Mouse (Mus musculus) embryonic facial prominence, embryonic 12.5 days (tissue): ENCODE results near the gene Nacc1. TPM values are rescaled to one million over a fixed set of nuclear protein-coding genes. Genes with fewer than 3 reads are reported as not detected.

Source experiments
- ATAC-seq: fragments of 200-750 bp; cut with Nextera tagmentation; 2 replicates; pipeline ENCODE4 v1.8.0; 2017; ENCODE audit not compliant: insufficient number of reproducible peaks, insufficient read depth, low FRiP score, low TSS enrichment
- H3K27ac ChIP-seq: fragments of 300-500 bp; sonication (generic); 2 replicates; pipeline ENCODE4 v1.5.1; 2016; ENCODE audit warnings: mild to moderate bottlenecking
- H3K27me3 ChIP-seq: fragments of 300-500 bp; sonication (generic); 2 replicates; pipeline ENCODE4 v1.6.1; 2016; ENCODE audit warnings: mild to moderate bottlenecking, moderate library complexity
- H3K36me3 ChIP-seq: fragments of 300-500 bp; sonication (generic); 2 replicates; pipeline ENCODE4 v1.6.1; 2016; ENCODE audit warnings: mild to moderate bottlenecking
- H3K4me1 ChIP-seq: fragments of 300-500 bp; sonication (generic); 2 replicates; pipeline ENCODE4 v1.6.1; 2016
- H3K4me2 ChIP-seq: fragments of 300-500 bp; sonication (generic); replicated peaks from 2 replicates; pipeline ENCODE4 v1.6.1; 2016; ENCODE audit warnings: mild to moderate bottlenecking, moderate library complexity
- H3K4me3 ChIP-seq: fragments of 300-500 bp; sonication (generic); 2 replicates; pipeline ENCODE4 v1.5.1; 2016; ENCODE audit warnings: mild to moderate bottlenecking
- H3K9ac ChIP-seq: fragments of 300-500 bp; sonication (generic); 2 replicates; pipeline ENCODE4 v1.6.1; 2016; ENCODE audit warnings: mild to moderate bottlenecking, moderate library complexity
- H3K9me3 ChIP-seq: fragments of 300-500 bp; sonication (generic); 2 replicates; pipeline ENCODE4 v1.6.1; 2016; ENCODE audit warnings: mild to moderate bottlenecking, moderate library complexity
- WGBS: fragments of 180-500 bp; shearing (Covaris S2); methylation state at CpG from one replicate; pipeline ENCODE4 v1.1.7; 2016; 5-methylcytosine and 5-hydroxymethylcytosine counted together
- polyA plus RNA-seq: library from polyadenylated mRNA; unstranded; fragments of >200 nt; fragmentation: Nextera tagmentation; extraction: Ambion mirVana; gene quantifications from 2 replicates; pipeline ENCODE4 v1.2.1, GENCODE M21; 2016

Nacc1 gene
- polyA plus RNA-seq, 1 experiment from 2014 or later = 20.8 TPM

DNA sequence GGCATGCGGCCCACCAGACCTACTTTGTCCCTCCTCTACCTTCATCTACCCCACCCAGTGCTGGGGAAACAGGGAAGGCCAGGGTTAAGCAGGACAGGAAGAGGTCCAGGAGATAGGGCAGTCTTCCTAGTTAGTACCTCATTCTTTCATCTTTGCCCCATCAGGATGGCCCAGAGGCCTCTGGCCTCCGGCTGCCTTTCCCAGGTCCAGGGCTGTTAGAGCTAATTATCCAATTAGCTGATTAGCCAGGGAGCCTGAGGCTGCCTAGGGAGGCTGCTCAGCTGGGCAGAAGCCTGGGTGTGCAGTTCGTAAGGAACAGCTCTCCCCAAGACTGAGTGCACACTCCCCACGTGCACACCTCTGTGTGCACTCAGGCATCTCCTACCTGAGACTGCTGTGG is 25.7 kb upstream of the Nacc1 start:
- Histone ChIP-seq H3K4me2 (no peak overlapping the region; the same call in 1 of the 2 replicates), H3K9me3 (no peaks in the 10 kb centered on the region), H3K36me3 (peaks cover 14% of the 10 kb centered on the region; the same call in 1 of the 2 replicates), H3K4me3 (no peak overlapping the region), H3K27ac (peak overlapping the region; percentile 97), H3K9ac (peak overlapping the region; percentile 11; the same call in 1 of the 2 replicates), H3K27me3 (peaks cover 38% of the 10 kb centered on the region), H3K4me1 (peaks cover 70% of the 10 kb centered on the region)
- no peak for ATAC-seq
- 31% methylated on average over 4 of the region's 4 CpGs for WGBS

GRCm38 (mm10) chr8:84712759-84713120 is 25.1 kb upstream of the Nacc1 start:
- Histone ChIP-seq H3K9ac (0 out of 2 replicates have a peak overlapping the region, but pooled peaks have one; percentile 27), H3K9me3 (no peaks in the 10 kb centered on the region), H3K4me3 (no peak overlapping the region), H3K4me2 (peak overlapping the region; percentile 15; the same call in 1 of the 2 replicates), H3K27ac (peak overlapping the region; percentile 97), H3K4me1 (peaks cover 77% of the 10 kb centered on the region), H3K27me3 (peaks cover 43% of the 10 kb centered on the region), H3K36me3 (peaks cover 17% of the 10 kb centered on the region)
- peak; percentile 23; the same call in 1 of the 2 replicates for ATAC-seq
- 17% methylated on average over 3 of the region's 3 CpGs for WGBS

DNA sequence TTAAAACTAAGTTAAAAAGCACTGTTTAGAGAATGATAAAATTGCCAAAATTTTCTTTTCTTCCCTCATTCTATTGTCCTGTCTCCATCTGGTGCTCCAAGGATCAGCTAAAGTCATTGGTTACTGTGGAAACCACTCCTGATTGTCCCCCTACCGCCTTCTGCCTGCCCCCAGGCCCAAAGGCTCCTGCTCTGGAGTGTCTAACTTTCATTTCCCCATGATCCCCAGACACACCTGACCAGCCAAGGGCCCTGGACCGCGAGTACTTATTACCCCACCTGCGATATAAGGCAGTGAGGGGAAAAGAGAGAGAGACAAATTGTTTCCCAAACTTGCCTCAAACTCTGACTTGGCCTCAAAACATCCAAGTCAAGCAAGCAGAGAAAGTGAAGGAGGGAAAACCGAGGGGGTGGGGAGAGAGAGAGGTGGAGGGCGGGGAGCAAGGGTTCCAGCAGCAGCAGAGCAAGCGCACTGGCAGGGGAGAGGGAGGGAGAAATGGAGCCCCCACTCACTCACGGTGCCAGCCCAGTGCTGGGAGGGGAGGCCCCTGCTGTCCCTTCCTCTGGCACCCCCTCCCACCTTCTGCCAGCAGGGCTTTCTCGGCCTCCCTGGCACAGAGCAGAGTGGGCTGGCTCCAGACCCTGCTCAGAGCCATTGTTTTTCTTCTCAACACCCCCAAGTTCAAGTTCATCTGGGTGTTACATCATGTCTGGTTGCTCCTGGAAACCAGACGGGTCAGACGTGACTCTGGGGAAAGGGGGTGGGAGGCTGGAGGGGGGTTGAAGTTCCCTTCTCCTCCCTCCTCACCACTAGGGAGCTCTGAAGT is 24.5 kb upstream of the Nacc1 start:
- H3K4me1 ChIP-seq = peaks cover 81% of the 10 kb centered on the region
- H3K9ac ChIP-seq = peak overlapping the region; percentile 27; the same call in 1 of the 2 replicates
- H3K4me3 ChIP-seq = 0 out of 2 replicates have a peak overlapping the region, but pooled peaks have one; percentile 1
- H3K4me2 ChIP-seq = peak overlapping the region; percentile 30; the same call in 1 of the 2 replicates
- peaks cover 16% of the 10 kb centered on the region for H3K36me3 ChIP-seq
- 8% methylated on average over 10 of the region's 11 CpGs for WGBS
- no peaks in the 10 kb centered on the region for H3K9me3 ChIP-seq
- peaks cover 45% of the 10 kb centered on the region for H3K27me3 ChIP-seq
- ATAC-seq = peak; percentile 82
- peak overlapping the region; percentile 97 for H3K27ac ChIP-seq

DNA sequence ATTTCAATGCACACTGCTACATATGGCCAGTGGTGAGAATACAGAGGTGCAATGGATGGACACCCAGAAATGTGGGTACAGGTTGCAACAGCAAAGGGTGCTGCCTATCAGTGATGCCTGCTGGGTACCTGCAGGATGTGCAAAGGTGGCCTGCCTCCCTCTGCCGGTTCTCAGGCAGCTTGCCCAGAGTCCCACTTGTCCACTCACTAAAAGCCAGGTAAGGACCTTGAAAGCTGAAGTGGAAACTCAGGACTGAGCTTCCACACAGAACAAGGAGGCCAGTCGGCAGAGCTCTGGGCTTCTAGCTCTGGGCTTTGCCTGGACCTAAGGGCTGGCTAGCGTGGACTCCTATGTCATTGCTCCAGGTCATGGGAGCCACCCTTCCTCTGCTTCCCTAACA is 23.6 kb upstream of the Nacc1 start:
- Histone ChIP-seq H3K27me3 (peaks cover 48% of the 10 kb centered on the region), H3K9me3 (no peaks in the 10 kb centered on the region), H3K4me1 (peaks cover 82% of the 10 kb centered on the region), H3K27ac (peak overlapping the region; percentile 97), H3K9ac (peak overlapping the region; percentile 4; the same call in 1 of the 2 replicates), H3K4me2 (no peak overlapping the region), H3K4me3 (no peak overlapping the region), H3K36me3 (peaks cover 11% of the 10 kb centered on the region)
- no peak for ATAC-seq
- WGBS = 44% methylated on average over 3 of the region's 3 CpGs

- 100% methylated on average over 1 of the region's 1 CpGs for WGBS
- H3K4me2 ChIP-seq = no peak overlapping the region
- no peak overlapping the region for H3K9ac ChIP-seq
- no peak for ATAC-seq
- H3K9me3 ChIP-seq = no peaks in the 10 kb centered on the region
- peaks cover 48% of the 10 kb centered on the region for H3K27me3 ChIP-seq
- peaks cover 80% of the 10 kb centered on the region for H3K4me1 ChIP-seq
- H3K4me3 ChIP-seq = no peak overlapping the region
- H3K36me3 ChIP-seq = peaks cover 11% of the 10 kb centered on the region
- peak overlapping the region; percentile 51; the same call in 1 of the 2 replicates for H3K27ac ChIP-seq
Measured at GRCm38 (mm10) chr8:84709931-84710330, 22.3 kb upstream of the Nacc1 start.

DNA sequence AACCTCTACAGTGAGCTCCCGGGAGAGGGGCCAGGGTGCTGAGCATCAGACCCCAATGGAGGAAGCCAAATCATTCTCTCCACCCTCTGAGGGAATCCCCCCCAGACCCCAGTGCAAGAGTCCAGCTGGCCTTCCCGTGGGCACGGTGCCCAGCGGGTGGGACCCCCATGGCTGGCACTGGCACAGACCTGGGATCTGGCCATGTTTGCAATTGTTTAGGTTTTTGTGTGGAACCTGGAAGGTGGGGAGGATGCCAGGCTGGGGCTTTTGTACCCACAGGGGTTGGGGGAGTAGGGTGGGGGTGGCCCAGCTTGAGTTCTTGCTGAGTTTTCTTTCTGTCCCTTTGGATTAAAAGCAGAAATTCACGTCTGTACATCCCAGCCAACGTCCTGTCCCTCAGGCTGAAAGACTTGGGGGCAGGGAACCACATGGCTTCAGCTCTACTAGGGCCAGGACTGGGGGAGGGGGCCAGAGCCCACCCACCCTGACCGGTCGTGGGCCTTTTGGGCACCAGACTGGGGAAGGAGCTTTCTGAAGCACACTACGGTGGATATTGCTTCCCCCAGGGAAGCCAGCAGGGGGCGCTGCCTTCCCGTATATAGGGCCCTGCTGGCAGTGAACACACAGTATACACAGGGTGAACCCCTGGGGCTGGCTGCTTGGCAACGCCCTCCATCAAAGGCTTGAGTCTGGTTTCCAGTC is 21.3 kb upstream of the Nacc1 start:
- 0 out of 2 replicates have a peak overlapping the region, but pooled peaks have one; percentile 9 for H3K4me2 ChIP-seq
- peak overlapping the region; percentile 30; the same call in 1 of the 2 replicates for H3K9ac ChIP-seq
- WGBS = 11% methylated on average over 12 of the region's 12 CpGs
- H3K9me3 ChIP-seq = no peaks in the 10 kb centered on the region
- H3K36me3 ChIP-seq = peaks cover 8% of the 10 kb centered on the region
- ATAC-seq = peak; percentile 47
- H3K4me1 ChIP-seq = peaks cover 80% of the 10 kb centered on the region
- 0 out of 2 replicates have a peak overlapping the region, but pooled peaks have one; percentile 51 for H3K27ac ChIP-seq
- H3K4me3 ChIP-seq = no peak overlapping the region
- H3K27me3 ChIP-seq = peaks cover 48% of the 10 kb centered on the region

DNA sequence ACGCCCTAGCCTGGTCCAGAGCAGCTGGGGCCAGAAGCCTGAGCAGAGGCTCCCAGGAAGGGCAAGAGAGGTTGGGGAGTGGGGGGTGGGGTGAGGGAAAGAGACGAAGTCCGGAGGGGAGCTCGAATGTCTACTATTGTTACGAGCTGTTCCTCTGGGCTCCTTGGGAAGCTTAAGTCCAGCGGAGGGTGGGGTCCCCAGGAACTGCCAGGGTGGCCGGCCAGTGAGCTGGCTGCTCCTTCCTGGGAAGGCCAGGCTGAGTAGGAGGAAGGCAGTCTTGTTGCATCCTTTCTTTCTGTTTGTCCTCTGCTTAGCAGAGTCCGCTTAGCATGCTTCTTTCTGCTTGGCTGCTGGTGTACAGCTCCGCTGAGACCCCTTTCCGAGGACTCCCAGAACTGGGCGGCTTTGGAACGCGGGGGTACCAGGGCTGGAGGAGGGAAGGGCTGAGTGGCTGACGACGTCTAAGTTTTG is 20.4 kb upstream of the Nacc1 start:
- Histone ChIP-seq H3K27ac (no peak overlapping the region), H3K4me2 (peak overlapping the region; percentile 30), H3K27me3 (peaks cover 55% of the 10 kb centered on the region), H3K4me1 (peaks cover 72% of the 10 kb centered on the region), H3K36me3 (peaks cover 7% of the 10 kb centered on the region; the same call in 1 of the 2 replicates), H3K9ac (peak overlapping the region; percentile 49; the same call in 1 of the 2 replicates), H3K9me3 (no peaks in the 10 kb centered on the region), H3K4me3 (no peak overlapping the region)
- 7% methylated on average over 15 of the region's 15 CpGs for WGBS
- no peak for ATAC-seq

DNA sequence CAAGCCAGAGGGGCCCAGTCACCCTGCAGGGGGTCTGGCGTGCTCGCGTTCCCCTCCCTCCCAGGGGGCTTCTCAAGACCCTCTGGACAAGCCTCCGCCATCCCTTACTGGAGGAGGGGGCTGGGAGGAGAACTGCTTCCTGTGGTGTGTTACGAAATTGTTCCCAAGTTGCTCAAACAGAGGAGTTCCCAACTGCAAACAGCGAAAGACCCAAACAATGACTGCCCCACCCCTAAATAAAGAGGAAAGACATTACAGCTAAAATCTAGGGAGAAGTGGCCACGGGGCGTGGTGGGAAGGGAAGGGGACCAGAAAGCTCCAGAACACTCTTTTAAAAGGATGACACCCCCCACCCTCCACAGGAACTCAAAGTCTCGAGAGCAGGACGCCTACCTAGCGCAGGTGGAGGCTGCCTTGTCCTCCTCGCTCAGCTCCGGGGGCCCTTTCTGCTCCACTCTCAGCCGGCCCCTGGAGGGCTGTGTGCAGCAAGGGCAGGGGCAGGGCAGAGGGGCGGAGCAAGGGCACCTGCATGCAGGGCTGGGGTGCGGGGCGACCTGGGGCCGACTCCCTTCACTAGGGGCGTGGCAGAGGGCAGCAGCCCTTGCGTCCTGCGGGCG is 19.7 kb upstream of the Nacc1 start:
- peak overlapping the region; percentile 30 for H3K4me2 ChIP-seq
- H3K9me3 ChIP-seq = no peaks in the 10 kb centered on the region
- peak overlapping the region; percentile 21 for H3K4me3 ChIP-seq
- H3K4me1 ChIP-seq = peaks cover 65% of the 10 kb centered on the region
- ATAC-seq = no peak
- peaks cover 7% of the 10 kb centered on the region; the same call in 1 of the 2 replicates for H3K36me3 ChIP-seq
- H3K9ac ChIP-seq = peak overlapping the region; percentile 49
- H3K27me3 ChIP-seq = peaks cover 62% of the 10 kb centered on the region
- 7% methylated on average over 22 of the region's 22 CpGs for WGBS
- H3K27ac ChIP-seq = no peak overlapping the region

DNA sequence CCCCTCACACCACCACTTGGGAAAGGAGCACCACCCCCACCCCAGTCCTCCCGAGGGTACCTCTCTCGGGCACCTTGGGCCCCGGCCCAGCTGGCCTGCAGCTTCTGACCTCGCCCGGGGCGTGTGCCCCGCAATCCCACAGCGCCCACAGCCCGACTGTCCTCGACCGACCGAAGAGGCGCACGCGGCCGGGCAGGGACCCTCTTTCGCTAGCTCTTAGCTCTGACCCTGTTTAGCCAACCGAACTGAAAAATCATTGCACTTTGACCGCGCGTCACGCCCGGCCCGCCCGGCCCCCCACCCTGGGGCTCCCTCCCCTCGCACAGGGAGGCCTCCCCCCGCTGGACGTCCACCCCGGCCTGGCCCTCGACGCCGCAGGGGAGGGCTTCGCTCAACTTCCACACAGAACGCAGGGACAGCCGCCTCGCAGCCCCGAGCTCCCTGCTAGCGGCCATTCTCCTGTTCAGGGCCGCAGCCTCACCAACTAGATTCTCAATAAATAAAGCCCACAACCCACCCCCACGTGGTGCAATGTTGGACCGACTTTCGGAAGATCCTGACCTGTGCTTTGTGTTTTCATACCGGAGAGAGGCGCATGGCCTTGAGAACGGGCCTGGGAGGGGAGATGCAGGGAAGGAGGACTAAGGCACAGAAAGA is 19.1 kb upstream of the Nacc1 start:
- Histone ChIP-seq H3K27ac (no peak overlapping the region), H3K27me3 (peaks cover 68% of the 10 kb centered on the region)
- WGBS = 1% methylated on average over 45 of the region's 45 CpGs

DNA sequence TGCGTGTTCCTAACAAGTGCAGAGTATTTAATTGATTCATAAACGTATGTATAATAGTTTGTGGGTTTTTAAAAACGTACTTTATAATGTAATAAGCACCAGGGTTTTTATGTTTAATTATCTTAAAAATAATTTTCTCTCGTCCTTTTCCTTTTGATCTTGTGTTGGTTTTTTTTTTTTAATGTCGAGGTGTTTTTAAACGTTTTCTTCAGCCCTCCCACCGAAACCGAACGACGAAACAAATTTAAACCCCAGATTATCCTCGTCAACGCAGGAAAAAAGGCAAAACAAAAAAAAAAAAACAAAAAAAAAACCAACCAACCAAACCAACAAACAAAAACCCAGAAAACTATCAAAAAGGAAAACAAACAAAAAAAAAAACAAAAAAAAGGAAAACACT is 18.3 kb upstream of the Nacc1 start:
- Histone ChIP-seq H3K27me3 (peaks cover 76% of the 10 kb centered on the region), H3K4me3 (no peak overlapping the region), H3K27ac (no peak overlapping the region), H3K9ac (no peak overlapping the region), H3K4me1 (peaks cover 58% of the 10 kb centered on the region), H3K4me2 (peak overlapping the region; percentile 33; the same call in 1 of the 2 replicates), H3K9me3 (no peaks in the 10 kb centered on the region), H3K36me3 (peaks cover 7% of the 10 kb centered on the region; the same call in 1 of the 2 replicates)
- ATAC-seq = no peak
- WGBS = 1% methylated on average over 12 of the region's 12 CpGs

More for the DNA sequence above, 19.1 kb upstream of the Nacc1 start:
- no peak for ATAC-seq
- peak overlapping the region; percentile 44; the same call in 1 of the 2 replicates for H3K9ac ChIP-seq
- no peaks in the 10 kb centered on the region for H3K9me3 ChIP-seq
- peak overlapping the region; percentile 30 for H3K4me2 ChIP-seq
- H3K36me3 ChIP-seq = peaks cover 7% of the 10 kb centered on the region; the same call in 1 of the 2 replicates
- peak overlapping the region; percentile 21 for H3K4me3 ChIP-seq
- peaks cover 61% of the 10 kb centered on the region for H3K4me1 ChIP-seq
